Comparison of ENCODE assay signal across 9 mouse cellular contexts in genomic region chr7:28601668-28602067, GRCm38 (mm10). TPM values are rescaled to one million over a fixed set of nuclear protein-coding genes. Genes with fewer than 3 reads are reported as not detected.
DNase-seq lines count a peak whose midpoint lies in the region; ATAC-seq and TF ChIP-seq lines count a peak whose summit lies in the region.
"Had no signal": no experiment of that assay in that cellular context is flagged by ENCODE, and none has a peak within 500 bp of the region (broad histone marks: within the 10 kb centered on the region; RNA-seq: fewer than 3 reads in every experiment).

No protein-coding gene starts in this region.

- no peaks in the 10 kb centered on the region for H3K36me3 ChIP-seq in lung, embryonic 14.5 days (ENCODE audit: insufficient read depth)
- H3K36me3 ChIP-seq in hindbrain, embryonic 12.5 days = no peaks in the 10 kb centered on the region
- no peaks in the 10 kb centered on the region for H3K36me3 ChIP-seq in liver, embryonic 13.5 days
- H3K36me3 ChIP-seq: midbrain, embryonic 12.5 days had no signal

- H3K4me3 ChIP-seq in lung, embryonic 14.5 days (ENCODE audit: low read depth, low read length) = no peak overlapping the region
- no peak overlapping the region for H3K4me3 ChIP-seq in hindbrain, embryonic 12.5 days
- no peak overlapping the region for H3K4me3 ChIP-seq in liver, embryonic 13.5 days (replicated peaks)
- H3K4me3 ChIP-seq: midbrain, embryonic 12.5 days had no signal

- peak; percentile 83 for TF ChIP-seq CTCF in lung, embryonic 14.5 days (IDR thresholded peaks at IDR 0.05; ENCODE audit: low read depth)

- H3K9me3 ChIP-seq in lung, embryonic 14.5 days (ENCODE audit: low read depth, low read length) = no peaks in the 10 kb centered on the region
- H3K9me3 ChIP-seq in hindbrain, embryonic 12.5 days (replicated peaks) = no peaks in the 10 kb centered on the region
- no peaks in the 10 kb centered on the region for H3K9me3 ChIP-seq in liver, embryonic 13.5 days (replicated peaks)
- H3K9me3 ChIP-seq: midbrain, embryonic 12.5 days had no signal

- no peaks in the 10 kb centered on the region for H3K27me3 ChIP-seq in lung, embryonic 14.5 days (ENCODE audit: insufficient read depth, low read length)
- H3K27me3 ChIP-seq in hindbrain, embryonic 12.5 days = no peaks in the 10 kb centered on the region
- H3K27me3 ChIP-seq in liver, embryonic 13.5 days = no peaks in the 10 kb centered on the region
- H3K27me3 ChIP-seq: midbrain, embryonic 12.5 days had no signal

- no peak overlapping the region for H3K4me2 ChIP-seq in lung, embryonic 14.5 days
- H3K4me2 ChIP-seq in hindbrain, embryonic 12.5 days (replicated peaks) = no peak overlapping the region
- no peak overlapping the region for H3K4me2 ChIP-seq in liver, embryonic 13.5 days
- H3K4me2 ChIP-seq: midbrain, embryonic 12.5 days had no signal

- 19% methylated on average over 7 of the region's 7 CpGs for WGBS in lung, embryonic 14.5 days
- 27% methylated on average over 7 of the region's 7 CpGs for WGBS in hindbrain, embryonic 12.5 days
- WGBS in liver, embryonic 13.5 days (ENCODE audit: insufficient replicate concordance) = 25% methylated on average over 7 of the region's 7 CpGs

- peak; percentile 84 for DNase-seq in lung, embryonic 14.5 days
- DNase-seq in lung, adult 18-20 months = no peak
- DNase-seq in R1 (ENCODE audit: low read depth, low spot score) = peak; percentile 79
- DNase-seq in cerebellum, postnatal 36 days = peak; percentile 71 to 78
- peak; percentile 47 for DNase-seq in liver, embryonic 13.5 days
- peak; percentile 64 for DNase-seq in right cerebral cortex, postnatal 4 days
- no peak for DNase-seq in yolk sac, embryonic 10.5 days (ENCODE audit: low spot score)

- H3K9ac ChIP-seq in lung, embryonic 14.5 days = no peak overlapping the region
- H3K9ac ChIP-seq in hindbrain, embryonic 12.5 days = no peak overlapping the region
- H3K9ac ChIP-seq in liver, embryonic 13.5 days = no peak overlapping the region
- H3K9ac ChIP-seq: midbrain, embryonic 12.5 days had no signal

- ATAC-seq in lung, embryonic 14.5 days (ENCODE audit: insufficient read depth) = no peak
- ATAC-seq in hindbrain, embryonic 12.5 days (ENCODE audit: low FRiP score) = no peak
- no peak for ATAC-seq in liver, embryonic 13.5 days (ENCODE audit: low read depth)

- H3K27ac ChIP-seq in lung, embryonic 14.5 days (ENCODE audit: low read depth) = no peak overlapping the region
- 0 out of 2 replicates have a peak overlapping the region, but pooled peaks have one; percentile 13 for H3K27ac ChIP-seq in hindbrain, embryonic 12.5 days
- H3K27ac ChIP-seq in liver, embryonic 13.5 days = no peak overlapping the region
- H3K27ac ChIP-seq: midbrain, embryonic 12.5 days had no signal

- peaks cover 3% of the 10 kb centered on the region; the same call in 1 of the 2 replicates for H3K4me1 ChIP-seq in lung, embryonic 14.5 days (ENCODE audit: insufficient read depth)
- peaks cover 11% of the 10 kb centered on the region for H3K4me1 ChIP-seq in hindbrain, embryonic 12.5 days
- peaks cover 29% of the 10 kb centered on the region for H3K4me1 ChIP-seq in liver, embryonic 13.5 days (replicated peaks)

RNA-seq across cellular contexts. Expression of gene Pak4, which starts 3.7 kb away (rescaled TPM):
- polyA plus RNA-seq in lung, embryonic 14.5 days (2014; fragmentation: Nextera tagmentation; extraction: Ambion mirVana) = 46.2 and 52.5 TPM in 2 replicates
- 31.8 and 34.3 TPM in 2 replicates for polyA plus RNA-seq in hindbrain, embryonic 12.5 days (2016; fragmentation: Nextera tagmentation; extraction: Ambion mirVana)
- 16.2 and 18.5 TPM in 2 replicates for polyA plus RNA-seq in liver, embryonic 13.5 days (2015; fragmentation: Nextera tagmentation; extraction: Ambion mirVana)

RNA-seq across cellular contexts. Expression of gene Samd4b, which starts 3.7 kb away (rescaled TPM):
- polyA plus RNA-seq in lung, embryonic 14.5 days (2014; fragmentation: Nextera tagmentation; extraction: Ambion mirVana) = 27.9 and 34.0 TPM in 2 replicates
- 35.6 and 38.6 TPM in 2 replicates for polyA plus RNA-seq in hindbrain, embryonic 12.5 days (2016; fragmentation: Nextera tagmentation; extraction: Ambion mirVana)
- 4.1 and 5.8 TPM in 2 replicates for polyA plus RNA-seq in liver, embryonic 13.5 days (2015; fragmentation: Nextera tagmentation; extraction: Ambion mirVana)

RNA-seq across cellular contexts. Expression of gene Acp7, which starts 29.5 kb away (rescaled TPM):
- polyA plus RNA-seq in lung, embryonic 14.5 days (2014; fragmentation: Nextera tagmentation; extraction: Ambion mirVana) = not detected in 2 replicates
- 0.12 TPM in 1 of 2 replicates, not detected in the other for polyA plus RNA-seq in hindbrain, embryonic 12.5 days (2016; fragmentation: Nextera tagmentation; extraction: Ambion mirVana)
- not detected in 2 replicates for polyA plus RNA-seq in liver, embryonic 13.5 days (2015; fragmentation: Nextera tagmentation; extraction: Ambion mirVana)
- polyA plus RNA-seq: midbrain, embryonic 12.5 days had no signal

RNA-seq across cellular contexts. Expression of gene Nccrp1, which starts 54.6 kb away (rescaled TPM):
- not detected in 2 replicates for polyA plus RNA-seq in lung, embryonic 14.5 days (2014; fragmentation: Nextera tagmentation; extraction: Ambion mirVana)
- polyA plus RNA-seq in hindbrain, embryonic 12.5 days (2016; fragmentation: Nextera tagmentation; extraction: Ambion mirVana) = not detected in 2 replicates
- not detected in 2 replicates for polyA plus RNA-seq in liver, embryonic 13.5 days (2015; fragmentation: Nextera tagmentation; extraction: Ambion mirVana)
- polyA plus RNA-seq: midbrain, embryonic 12.5 days had no signal

Comparison
In these comparisons a context has a peak if more than half of its experiments do, and no peak if none do; other contexts are left out.
1. DNase-seq: peak in lung, embryonic 14.5 days (single experiment), R1 (single experiment), cerebellum, postnatal 36 days (2 of 2), liver, embryonic 13.5 days (single experiment) and right cerebral cortex, postnatal 4 days (single experiment); none in lung, adult 18-20 months (0 of 2) and yolk sac, embryonic 10.5 days (single experiment).